Mouse (Mus musculus): Measurements from ENCODE around the gene Tppp3. TPM values are rescaled to one million over a fixed set of nuclear protein-coding genes. Genes with fewer than 3 reads are reported as not detected.

The Tppp3 gene
- polyA plus RNA-seq, 1 experiment, result 155 TPM

- peak overlapping the region; percentile 20 for H3K4me3 ChIP-seq
- H3K79me2 ChIP-seq (ENCODE audit: control insufficient read depth, insufficient read depth), result no peaks in the 10 kb centered on the region
- H3K27me3 ChIP-seq (ENCODE audit: control insufficient read depth, insufficient read depth, insufficient read length), result no peaks in the 10 kb centered on the region
- no peaks in the 10 kb centered on the region for H3K36me3 ChIP-seq (ENCODE audit: control insufficient read depth, insufficient read depth)
- no peak for TF ChIP-seq MAX (IDR thresholded peaks at IDR 0.05; ENCODE audit: low read depth)
- no peak for TF ChIP-seq SRF (IDR thresholded peaks at IDR 0.05; ENCODE audit: control insufficient read depth, insufficient read length, low read depth)
- no peak for TF ChIP-seq TCF12 (IDR thresholded peaks at IDR 0.05; ENCODE audit: insufficient read depth, poor library complexity, severe bottlenecking)
- no peak for TF ChIP-seq POLR2AphosphoS2 (IDR thresholded peaks at IDR 0.05; ENCODE audit: insufficient read length, low read depth)
- no peak for TF ChIP-seq POLR2A (IDR thresholded peaks at IDR 0.05; ENCODE audit: insufficient read length, low read depth)
- no peak for TF ChIP-seq REST (IDR thresholded peaks at IDR 0.05; ENCODE audit: insufficient read depth, insufficient read length)
- TF ChIP-seq E2F4 (IDR thresholded peaks at IDR 0.05; ENCODE audit: insufficient read depth), result no peak
- TF ChIP-seq MYOG (IDR thresholded peaks at IDR 0.05; ENCODE audit: control insufficient read depth in 1 of 3, insufficient read depth in 1 of 3, insufficient read length in 2 of 3, low read depth in 2 of 3), result no peak
- TF ChIP-seq TCF3 (IDR thresholded peaks at IDR 0.05; ENCODE audit: insufficient read length, low read depth), result no peak
- no peak for TF ChIP-seq CEBPB (IDR thresholded peaks at IDR 0.05; ENCODE audit: insufficient read depth, poor library complexity, severe bottlenecking)
- no peak for TF ChIP-seq MYOD1 (IDR thresholded peaks at IDR 0.05; ENCODE audit: control insufficient read depth in 1 of 3, insufficient read length in 2 of 3, low read depth in 2 of 3)
- H3K4me2 ChIP-seq (ENCODE audit: low read depth), result peak overlapping the region; percentile 96
- H3ac ChIP-seq (ENCODE audit: control insufficient read depth, insufficient read length), result no peak overlapping the region
These were observed 2.2 kb downstream of the Tppp3 start for GRCm38 (mm10) chr8:105469041-105469695.

GRCm38 (mm10) chr8:105468002-105468720, 3.2 kb downstream of the Tppp3 start:
- no peaks in the 10 kb centered on the region for H3K36me3 ChIP-seq (ENCODE audit: control insufficient read depth, insufficient read depth)
- no peak overlapping the region for H3K4me2 ChIP-seq (ENCODE audit: low read depth)
- H3K79me2 ChIP-seq (ENCODE audit: control insufficient read depth, insufficient read depth), result no peaks in the 10 kb centered on the region
- TF ChIP-seq SRF (IDR thresholded peaks at IDR 0.05; ENCODE audit: control insufficient read depth, insufficient read length, low read depth), result no peak
- TF ChIP-seq TCF3 (IDR thresholded peaks at IDR 0.05; ENCODE audit: insufficient read length, low read depth), result no peak
- no peak for TF ChIP-seq CEBPB (IDR thresholded peaks at IDR 0.05; ENCODE audit: insufficient read depth, poor library complexity, severe bottlenecking)
- TF ChIP-seq USF1 (IDR thresholded peaks at IDR 0.05; ENCODE audit: low read depth), result no peak
- TF ChIP-seq POLR2AphosphoS2 (IDR thresholded peaks at IDR 0.05; ENCODE audit: insufficient read length, low read depth), result no peak
- no peak for TF ChIP-seq POLR2A (IDR thresholded peaks at IDR 0.05; ENCODE audit: insufficient read length, low read depth)
- no peak for TF ChIP-seq E2F4 (IDR thresholded peaks at IDR 0.05; ENCODE audit: insufficient read depth)
- TF ChIP-seq MYOG (IDR thresholded peaks at IDR 0.05; ENCODE audit: control insufficient read depth in 1 of 3, insufficient read depth in 1 of 3, insufficient read length in 2 of 3, low read depth in 2 of 3), result no peak
- no peak for TF ChIP-seq REST (IDR thresholded peaks at IDR 0.05; ENCODE audit: insufficient read depth, insufficient read length)
- TF ChIP-seq TCF12 (IDR thresholded peaks at IDR 0.05; ENCODE audit: insufficient read depth, poor library complexity, severe bottlenecking), result no peak
- TF ChIP-seq MAX (IDR thresholded peaks at IDR 0.05; ENCODE audit: low read depth), result no peak
- TF ChIP-seq MYOD1 (IDR thresholded peaks at IDR 0.05; ENCODE audit: control insufficient read depth in 1 of 3, insufficient read length in 2 of 3, low read depth in 2 of 3), result no peak
- no peak overlapping the region for H3K4me3 ChIP-seq
- no peak overlapping the region for H3ac ChIP-seq (ENCODE audit: control insufficient read depth, insufficient read length)
- H3K27me3 ChIP-seq (ENCODE audit: control insufficient read depth, insufficient read depth, insufficient read length), result no peaks in the 10 kb centered on the region

GRCm38 (mm10) chr8:105467396-105467985, 3.8 kb downstream of the Tppp3 start:
- Histone ChIP-seq H3K79me2 (ENCODE audit: control insufficient read depth, insufficient read depth) (no peaks in the 10 kb centered on the region), H3K36me3 (ENCODE audit: control insufficient read depth, insufficient read depth) (no peaks in the 10 kb centered on the region), H3K27me3 (ENCODE audit: control insufficient read depth, insufficient read depth, insufficient read length) (no peaks in the 10 kb centered on the region), H3ac (ENCODE audit: control insufficient read depth, insufficient read length) (no peak overlapping the region), H3K4me2 (ENCODE audit: low read depth) (no peak overlapping the region), H3K4me3 (no peak overlapping the region)
- TF ChIP-seq CEBPB (IDR thresholded peaks at IDR 0.05; ENCODE audit: insufficient read depth, poor library complexity, severe bottlenecking) (no peak), POLR2A (IDR thresholded peaks at IDR 0.05; ENCODE audit: insufficient read length, low read depth) (no peak), REST (IDR thresholded peaks at IDR 0.05; ENCODE audit: insufficient read depth, insufficient read length) (no peak), TCF3 (IDR thresholded peaks at IDR 0.05; ENCODE audit: insufficient read length, low read depth) (no peak), E2F4 (IDR thresholded peaks at IDR 0.05; ENCODE audit: insufficient read depth) (no peak), MYOD1 (IDR thresholded peaks at IDR 0.05; ENCODE audit: control insufficient read depth in 1 of 3, insufficient read length in 2 of 3, low read depth in 2 of 3) (no peak), POLR2AphosphoS2 (IDR thresholded peaks at IDR 0.05; ENCODE audit: insufficient read length, low read depth) (no peak), SRF (IDR thresholded peaks at IDR 0.05; ENCODE audit: control insufficient read depth, insufficient read length, low read depth) (no peak), MYOG (IDR thresholded peaks at IDR 0.05; ENCODE audit: control insufficient read depth in 1 of 3, insufficient read depth in 1 of 3, insufficient read length in 2 of 3, low read depth in 2 of 3) (no peak), TCF12 (IDR thresholded peaks at IDR 0.05; ENCODE audit: insufficient read depth, poor library complexity, severe bottlenecking) (no peak), MAX (IDR thresholded peaks at IDR 0.05; ENCODE audit: low read depth) (no peak), USF1 (IDR thresholded peaks at IDR 0.05; ENCODE audit: low read depth) (no peak)

- no peak for TF ChIP-seq CEBPB (IDR thresholded peaks at IDR 0.05; ENCODE audit: insufficient read depth, poor library complexity, severe bottlenecking)
- no peak for TF ChIP-seq MAX (IDR thresholded peaks at IDR 0.05; ENCODE audit: low read depth)
- TF ChIP-seq TCF3 (IDR thresholded peaks at IDR 0.05; ENCODE audit: insufficient read length, low read depth), result no peak
- Histone ChIP-seq H3K36me3 (ENCODE audit: control insufficient read depth, insufficient read depth) (no peaks in the 10 kb centered on the region), H3K4me3 (no peak overlapping the region), H3ac (ENCODE audit: control insufficient read depth, insufficient read length) (no peak overlapping the region), H3K79me2 (ENCODE audit: control insufficient read depth, insufficient read depth) (no peaks in the 10 kb centered on the region), H3K27me3 (ENCODE audit: control insufficient read depth, insufficient read depth, insufficient read length) (no peaks in the 10 kb centered on the region), H3K4me2 (ENCODE audit: low read depth) (no peak overlapping the region)
These were observed 4.5 kb downstream of the Tppp3 start for GRCm38 (mm10) chr8:105466700-105467291.
